Mouse (Mus musculus) embryo, embryonic 10 days (tissue): ENCODE results near the gene Cd101.

Experiments used
- DNase-seq: peaks from one replicate; pipeline ENCODE4 v3.0.0-alpha.2; 2015; ENCODE audit warnings: low spot score

The Cd101 gene

GRCm38 (mm10) chr3:101041997-101042396 lies 12.6 kb upstream of the Cd101 start:
- no peak for DNase-seq

GRCm38 (mm10) chr3:101037984-101038545 lies 8.7 kb upstream of the Cd101 start:
- DNase-seq, result no peak

- DNase-seq, result no peak
These were observed 6.6 kb upstream of the Cd101 start for GRCm38 (mm10) chr3:101036001-101036400.

GRCm38 (mm10) chr3:101034509-101034908 lies 5.2 kb upstream of the Cd101 start:
- no peak for DNase-seq

GRCm38 (mm10) chr3:101033644-101034043 lies 4.3 kb upstream of the Cd101 start:
- no peak for DNase-seq

GRCm38 (mm10) chr3:101031456-101032142 lies 2.2 kb upstream of the Cd101 start:
- no peak for DNase-seq

GRCm38 (mm10) chr3:101030630-101031029 lies 1.3 kb upstream of the Cd101 start:
- DNase-seq, result no peak

- DNase-seq, result no peak
These were observed 2.6 kb downstream of the Cd101 start for GRCm38 (mm10) chr3:101026741-101027140.

GRCm38 (mm10) chr3:101022967-101023366 lies 6.4 kb downstream of the Cd101 start:
- DNase-seq, result no peak

GRCm38 (mm10) chr3:101021481-101022051 lies 7.8 kb downstream of the Cd101 start:
- no peak for DNase-seq

GRCm38 (mm10) chr3:101021073-101021472 lies 8.3 kb downstream of the Cd101 start:
- DNase-seq, result no peak

GRCm38 (mm10) chr3:101018494-101018893 lies 10.9 kb downstream of the Cd101 start:
- DNase-seq, result no peak

GRCm38 (mm10) chr3:101016050-101016449 lies 13.3 kb downstream of the Cd101 start:
- DNase-seq, result no peak

GRCm38 (mm10) chr3:101015254-101015653 lies 14.1 kb downstream of the Cd101 start:
- no peak for DNase-seq

GRCm38 (mm10) chr3:101013536-101013935 lies 15.8 kb downstream of the Cd101 start:
- no peak for DNase-seq

- DNase-seq, result no peak
These were observed 16.4 kb downstream of the Cd101 start for GRCm38 (mm10) chr3:101013005-101013404.

GRCm38 (mm10) chr3:101012597-101012996 lies 16.8 kb downstream of the Cd101 start:
- no peak for DNase-seq

- no peak for DNase-seq
These were observed 17.2 kb downstream of the Cd101 start for GRCm38 (mm10) chr3:101012131-101012571.

GRCm38 (mm10) chr3:101011203-101011600 lies 18.2 kb downstream of the Cd101 start:
- DNase-seq, result no peak

GRCm38 (mm10) chr3:101010589-101011202 lies 18.7 kb downstream of the Cd101 start:
- no peak for DNase-seq

GRCm38 (mm10) chr3:101007112-101007782 lies 22.1 kb downstream of the Cd101 start:
- DNase-seq, result no peak

GRCm38 (mm10) chr3:101005392-101005791 lies 24.0 kb downstream of the Cd101 start:
- DNase-seq, result no peak
